Mouse (Mus musculus): ENCODE data around the gene Cited4. TPM values are rescaled to one million over a fixed set of nuclear protein-coding genes. Genes with fewer than 3 reads are reported as not detected.
A peak's percentile ranks its signal among the peaks of the same experiment; 100 is the strongest.

Gene Cited4
- 1 to 10 TPM; 3.2 to 7.4 TPM for total RNA-seq (2021)
- long read RNA-seq, experiment 1, transcript Cited4-201 (1 exons, 1,249 nt): major isoform, 6 of 6 reads
- long read RNA-seq, experiment 1, partial matches to known transcripts: 0 of 6 reads
- long read RNA-seq, experiment 1, other reads (novel, unspliced or antisense): 0 of 6 reads
- long read RNA-seq, experiment 2, transcript Cited4-201 (1 exons, 1,249 nt): major isoform, 8 of 8 reads
- long read RNA-seq, experiment 2, partial matches to known transcripts: 0 of 8 reads
- long read RNA-seq, experiment 2, other reads (novel, unspliced or antisense): 0 of 8 reads

GRCm38 (mm10) chr4:120666358-120667024, at the start of gene Cited4:
Gene Cited4, plus strand, starts transcription at chr4:120666572.
- peak; percentile 92 for DNase-seq

GRCm38 (mm10) chr4:120627728-120628127, 38.6 kb upstream of the Cited4 start:
- peak; percentile 56 for DNase-seq

GRCm38 (mm10) chr4:120630218-120630931, 36.0 kb upstream of the Cited4 start:
- DNase-seq: no peak

- DNase-seq: no peak
These were observed 34.5 kb upstream of the Cited4 start for GRCm38 (mm10) chr4:120631828-120632227.

GRCm38 (mm10) chr4:120635351-120635750, 31.0 kb upstream of the Cited4 start:
- no peak for DNase-seq

- peak; percentile 36 for DNase-seq
These were observed 24.4 kb upstream of the Cited4 start for GRCm38 (mm10) chr4:120641946-120642345.

- DNase-seq: no peak
These were observed 22.5 kb upstream of the Cited4 start for GRCm38 (mm10) chr4:120643899-120644298.

GRCm38 (mm10) chr4:120649369-120650207, 16.8 kb upstream of the Cited4 start:
- DNase-seq: peak; percentile 31

GRCm38 (mm10) chr4:120650208-120650592, 16.2 kb upstream of the Cited4 start:
- no peak for DNase-seq

GRCm38 (mm10) chr4:120655898-120656297, 10.5 kb upstream of the Cited4 start:
- no peak for DNase-seq

- no peak for DNase-seq
These were observed 5.9 kb upstream of the Cited4 start for GRCm38 (mm10) chr4:120660485-120660884.

- no peak for DNase-seq
These were observed 1.8 kb upstream of the Cited4 start for GRCm38 (mm10) chr4:120664601-120665000.

- DNase-seq: no peak
These were observed 1.1 kb upstream of the Cited4 start for GRCm38 (mm10) chr4:120665144-120665700.

GRCm38 (mm10) chr4:120665782-120666181, 590 bp upstream of the Cited4 start:
- DNase-seq: peak; percentile 53

- peak; percentile 78 for DNase-seq
These were observed 701 bp downstream of the Cited4 start for GRCm38 (mm10) chr4:120667045-120667501.

GRCm38 (mm10) chr4:120667555-120667954, 1.2 kb downstream of the Cited4 start:
- DNase-seq: no peak

- DNase-seq: peak; percentile 34
These were observed 2.2 kb downstream of the Cited4 start for GRCm38 (mm10) chr4:120668551-120668950.

GRCm38 (mm10) chr4:120669585-120669984, 3.2 kb downstream of the Cited4 start:
- DNase-seq: no peak

- DNase-seq: no peak
These were observed 4.7 kb downstream of the Cited4 start for GRCm38 (mm10) chr4:120671046-120671445.

GRCm38 (mm10) chr4:120673606-120674005, 7.2 kb downstream of the Cited4 start:
- peak; percentile 58 for DNase-seq

GRCm38 (mm10) chr4:120674775-120675451, 8.5 kb downstream of the Cited4 start:
- DNase-seq: no peak

All from adrenal gland, postnatal 10 days (tissue).